Mouse (Mus musculus): Measurements from ENCODE around the gene Rec8.

GRCm38 (mm10) chr14:55659960-55660573 lies 42.2 kb downstream of the Rec8 start, which contains the start of gene Mdp1:
- TF ChIP-seq CTCF (IDR thresholded peaks at IDR 0.05; ENCODE audit: low read depth) (peak; percentile 67), EP300 (optimal IDR thresholded peaks at IDR 0.05) (peak; percentile 71)
